Mouse (Mus musculus) MEL (cell line): ENCODE measurements at regions not wholly inside any gene's neighbourhood (a gene's known extent, or its start where the extent isn't known, plus 50 kb on each side); places are given as distances from the start of the nearest gene placed in this dataset.

ENCODE experiments used
- DNase-seq: peaks from one replicate; pipeline ENCODE4 v3.0.0; 2011; ENCODE audit warnings: low read depth, low spot score
- H3K27ac ChIP-seq: 2 replicates; pipeline ENCODE4 v1.5.1; 2012; ENCODE audit warnings: low read depth, mild to moderate bottlenecking, control low read depth, low read length, moderate library complexity; ENCODE audit not compliant: control insufficient read depth
- H3K27me3 ChIP-seq, 2 experiments: fragments of 150-350 bp in 1 of 2; sonication (generic) in 1 of 2; 2 replicates each; pipeline ENCODE4 v1.6.1; 2012; ENCODE audit warnings: low read length in 2 of 2, mild to moderate bottlenecking in 2 of 2, improper control_type of control experiment in 1 of 2, moderate library complexity in 1 of 2; ENCODE audit not compliant: insufficient read depth in 2 of 2, control insufficient read depth in 1 of 2
- H3K36me3 ChIP-seq, 2 experiments: 2 replicates each; pipeline ENCODE4 v1.6.1; 2012 to 2014; ENCODE audit warnings: low read length in 2 of 2, improper control_type of control experiment in 1 of 2, inconsistent platforms in 1 of 2, mild to moderate bottlenecking in 1 of 2; ENCODE audit not compliant: insufficient read depth in 2 of 2, control insufficient read depth in 1 of 2
- H3K4me1 ChIP-seq, 2 experiments: fragments of 150-350 bp in 1 of 2; sonication (generic) in 1 of 2; 2 replicates each; pipeline ENCODE4 v1.6.1; 2012; ENCODE audit warnings: low read length in 2 of 2, improper control_type of control experiment in 1 of 2, mild to moderate bottlenecking in 1 of 2; ENCODE audit not compliant: insufficient read depth in 2 of 2, control insufficient read depth in 1 of 2
- H3K4me3 ChIP-seq, 2 experiments: fragments of 150-350 bp in 1 of 2; sonication (generic) in 1 of 2; 2 replicates each; pipeline ENCODE4 v1.5.1; 2012; ENCODE audit warnings: low read depth in 2 of 2, low read length in 2 of 2, mild to moderate bottlenecking in 2 of 2, moderate library complexity in 2 of 2, control low read depth in 1 of 2, improper control_type of control experiment in 1 of 2; ENCODE audit not compliant: control insufficient read depth in 1 of 2, insufficient read depth in 1 of 2
- H3K79me2 ChIP-seq: 2 replicates; pipeline ENCODE4 v1.6.1; 2012; ENCODE audit warnings: mild to moderate bottlenecking, low read length, moderate library complexity; ENCODE audit not compliant: control insufficient read depth, poor library complexity, insufficient read depth
- H3K9ac ChIP-seq: 2 replicates; pipeline ENCODE4 v1.6.1; 2012; ENCODE audit warnings: low read depth, mild to moderate bottlenecking, control low read depth, low read length, moderate library complexity; ENCODE audit not compliant: control insufficient read depth, poor library complexity, severe bottlenecking
- H3K9me3 ChIP-seq: fragments of 150-350 bp; sonication (generic); replicated peaks from 2 replicates; pipeline ENCODE4 v1.6.1; 2012; ENCODE audit warnings: mild to moderate bottlenecking, low read length, improper control_type of control experiment, moderate library complexity; ENCODE audit not compliant: insufficient read depth
- CHD1 ChIP-seq: IDR thresholded peaks from 2 replicates; pipeline ENCODE4 v1.6.1; 2012; ENCODE audit warnings: low read depth, mild to moderate bottlenecking, inconsistent platforms, low read length, improper control_type of control experiment
- CTCF ChIP-seq, 3 experiments: IDR thresholded peaks in 2 of 3; conservative IDR thresholded peaks in 1 of 3; 2 replicates each; pipeline ENCODE4 v1.5.1; 2011 to 2012; ENCODE audit warnings: low read length in 3 of 3, low read depth in 2 of 3, mild to moderate bottlenecking in 2 of 3, improper control_type of control experiment in 1 of 3, inconsistent platforms in 1 of 3, mixed read lengths in 1 of 3, moderate library complexity in 1 of 3; ENCODE audit not compliant: control insufficient read depth in 1 of 3, insufficient read depth in 1 of 3, poor library complexity in 1 of 3, severe bottlenecking in 1 of 3
- GABPA ChIP-seq: IDR thresholded peaks from 2 replicates; pipeline ENCODE4 v1.6.1; 2012; ENCODE audit warnings: low read depth, mild to moderate bottlenecking, inconsistent platforms, low read length, improper control_type of control experiment, moderate library complexity
- JUND ChIP-seq: IDR thresholded peaks from 2 replicates; pipeline ENCODE4 v1.6.1; 2011; ENCODE audit warnings: low read depth, mild to moderate bottlenecking, improper control_type of control experiment, low read length
- MAFK ChIP-seq: IDR thresholded peaks from 2 replicates; pipeline ENCODE4 v1.6.1; 2011; ENCODE audit warnings: low read depth, mild to moderate bottlenecking, low read length, improper control_type of control experiment, borderline replicate concordance
- MAX ChIP-seq: IDR thresholded peaks from 2 replicates; pipeline ENCODE4 v1.6.1; 2011; ENCODE audit warnings: low read length, improper control_type of control experiment
- MEF2A ChIP-seq: IDR thresholded peaks from 2 replicates; pipeline ENCODE4 v1.6.1; 2014; ENCODE audit warnings: low read depth, mild to moderate bottlenecking, inconsistent platforms, low read length, improper control_type of control experiment; ENCODE audit not compliant: poor library complexity, insufficient replicate concordance, severe bottlenecking; ENCODE audit errors: extremely low read depth
- MYC ChIP-seq: IDR thresholded peaks from 2 replicates; pipeline ENCODE4 v1.6.1; 2011; ENCODE audit warnings: low read depth, mild to moderate bottlenecking, low read length, improper control_type of control experiment, moderate library complexity
- NELFE ChIP-seq: IDR thresholded peaks from 2 replicates; pipeline ENCODE4 v1.6.1; 2011; ENCODE audit warnings: low read depth, low read length, improper control_type of control experiment
- NRF1 ChIP-seq: IDR thresholded peaks from 2 replicates; pipeline ENCODE4 v1.6.1; 2014; ENCODE audit warnings: low read depth, mild to moderate bottlenecking, inconsistent platforms, low read length, improper control_type of control experiment, moderate library complexity; ENCODE audit not compliant: poor library complexity, insufficient read depth, severe bottlenecking
- POLR2AphosphoS2 ChIP-seq: IDR thresholded peaks from 2 replicates; pipeline ENCODE4 v1.6.1; 2011; ENCODE audit warnings: low read length, improper control_type of control experiment
- POLR2AphosphoS5 ChIP-seq: IDR thresholded peaks from 2 replicates; pipeline ENCODE4 v1.6.1; 2012; ENCODE audit warnings: low read depth, borderline replicate concordance, mild to moderate bottlenecking, inconsistent platforms, low read length, moderate library complexity, mixed read lengths
- RCOR1 ChIP-seq: IDR thresholded peaks from 2 replicates; pipeline ENCODE4 v1.6.1; 2012; ENCODE audit warnings: low read depth, mild to moderate bottlenecking, inconsistent platforms, low read length, improper control_type of control experiment
- TCF12 ChIP-seq: IDR thresholded peaks from 2 replicates; pipeline ENCODE4 v1.6.1; 2014; ENCODE audit warnings: low read depth, mild to moderate bottlenecking, inconsistent platforms, low read length, improper control_type of control experiment, moderate library complexity
- UBTF ChIP-seq: IDR thresholded peaks from 2 replicates; pipeline ENCODE4 v1.6.1; 2012; ENCODE audit warnings: low read depth, mild to moderate bottlenecking, inconsistent platforms, low read length, improper control_type of control experiment, moderate library complexity, borderline replicate concordance; ENCODE audit not compliant: insufficient read depth
- ZNF384 ChIP-seq: IDR thresholded peaks from 2 replicates; pipeline ENCODE4 v1.6.1; 2012; ENCODE audit warnings: low read depth, mild to moderate bottlenecking, inconsistent platforms, low read length, improper control_type of control experiment

GRCm38 (mm10) chr6:98689395-98689794 lies 346.8 kb upstream of the Gm765 start:
- no peak overlapping the region for H3K27ac ChIP-seq
- H3K79me2 ChIP-seq = no peaks in the 10 kb centered on the region
- H3K27me3 ChIP-seq = peaks cover 0 to 1% of the 10 kb centered on the region in 2 experiments; a peak in 1 of 4 replicates
- H3K4me3 ChIP-seq = no peak overlapping the region
- no peak overlapping the region for H3K9ac ChIP-seq
- H3K4me1 ChIP-seq = no peaks in the 10 kb centered on the region
- H3K9me3 ChIP-seq = no peaks in the 10 kb centered on the region
- DNase-seq = no peak
- H3K36me3 ChIP-seq = no peaks in the 10 kb centered on the region
- TF ChIP-seq RCOR1 = no peak
- no peak for TF ChIP-seq MAX
- no peak for TF ChIP-seq POLR2AphosphoS5
- no peak for TF ChIP-seq NRF1
- TF ChIP-seq CHD1 = no peak
- no peak for TF ChIP-seq ZNF384
- no peak for TF ChIP-seq GABPA
- no peak for TF ChIP-seq NELFE
- no peak for TF ChIP-seq TCF12
- TF ChIP-seq POLR2AphosphoS2 = no peak
- TF ChIP-seq UBTF = no peak

- TF ChIP-seq CTCF (IDR thresholded peaks at IDR 0.05 in 2 of 3, conservative IDR thresholded peaks at IDR 0.05 in 1 of 3; ENCODE audit: control insufficient read depth in 1 of 3, insufficient read depth in 1 of 3, low read depth in 2 of 3, low read length in 3 of 3, poor library complexity in 1 of 3, severe bottlenecking in 1 of 3) = no peak
- no peak for TF ChIP-seq JUND
- no peak for TF ChIP-seq MEF2A
- no peak for TF ChIP-seq MYC
- peak; percentile 32; the same call in 1 of the 2 replicates for TF ChIP-seq MAFK
- H3K36me3 ChIP-seq = no peaks in the 10 kb centered on the region
- no peak overlapping the region for H3K27ac ChIP-seq
- no peak overlapping the region for H3K4me3 ChIP-seq
- H3K4me1 ChIP-seq = no peaks in the 10 kb centered on the region
- H3K79me2 ChIP-seq = no peaks in the 10 kb centered on the region
- no peak for DNase-seq
- no peak overlapping the region for H3K9ac ChIP-seq
- H3K9me3 ChIP-seq = no peaks in the 10 kb centered on the region
- H3K27me3 ChIP-seq = peaks cover 0 to 1% of the 10 kb centered on the region in 2 experiments; a peak in 1 of 4 replicates
Observed at GRCm38 (mm10) chr6:98688624-98689023, 346.1 kb upstream of the Gm765 start.
